Mouse (Mus musculus) small intestine, adult 2 months (tissue): ENCODE results near the gene Clic4.

Experiments used
- CTCF ChIP-seq: fragments of 200-500 bp; IDR thresholded peaks from 2 replicates; pipeline ENCODE4 v1.5.1; 2012; ENCODE audit warnings: low read depth, mild to moderate bottlenecking, control low read depth, inconsistent platforms, low read length, moderate library complexity, mixed read lengths; ENCODE audit not compliant: insufficient replicate concordance, insufficient read length; ENCODE audit errors: extremely low read depth
- POLR2A ChIP-seq: fragments of 200-500 bp; IDR thresholded peaks from 2 replicates; pipeline ENCODE4 v1.6.1; 2012; ENCODE audit warnings: low read depth, mild to moderate bottlenecking, control low read depth, inconsistent platforms, low read length, moderate library complexity

GRCm38 (mm10) chr4:135313761-135314241, 41.2 kb upstream of the Clic4 start:
- TF ChIP-seq POLR2A (peak; percentile 28; the same call in 1 of the 2 replicates), CTCF (no peak)
